Mouse (Mus musculus) urinary bladder, postnatal 14 days (tissue): ENCODE measurements around the gene Ccl9.
A peak's percentile ranks its signal among the peaks of the same experiment; 100 is the strongest.
"Not testable (repeated sequence)": the region's sequence is repeated elsewhere in the genome, so short reads cannot be mapped to it uniquely, and the experiment has no call there.

Experiments
- DNase-seq: peaks from one replicate; pipeline ENCODE4 v3.0.0; 2021; ENCODE audit warnings: low spot score

Ccl9 gene

GRCm38 (mm10) chr11:83580699-83581232 lies 2.3 kb upstream of the Ccl9 start:
- DNase-seq, result no peak

GRCm38 (mm10) chr11:83578999-83579398 lies 563 bp upstream of the Ccl9 start:
- DNase-seq, result no peak

GRCm38 (mm10) chr11:83576927-83577555 lies 1.4 kb downstream of the Ccl9 start:
- DNase-seq, result no peak

GRCm38 (mm10) chr11:83572834-83573233 lies 5.6 kb downstream of the Ccl9 start:
- DNase-seq, result no peak

- peak; percentile 33 for DNase-seq
These were observed 6.2 kb downstream of the Ccl9 start for GRCm38 (mm10) chr11:83572223-83572622.

GRCm38 (mm10) chr11:83570189-83570588 lies 8.2 kb downstream of the Ccl9 start:
- no peak for DNase-seq

GRCm38 (mm10) chr11:83569249-83569648 lies 9.2 kb downstream of the Ccl9 start:
- no peak for DNase-seq

GRCm38 (mm10) chr11:83568786-83569185 lies 9.7 kb downstream of the Ccl9 start:
- DNase-seq, result no peak

- no peak for DNase-seq
These were observed 10.4 kb downstream of the Ccl9 start for GRCm38 (mm10) chr11:83568061-83568460.

GRCm38 (mm10) chr11:83567311-83567710 lies 11.1 kb downstream of the Ccl9 start:
- no peak for DNase-seq

GRCm38 (mm10) chr11:83566617-83567016 lies 11.8 kb downstream of the Ccl9 start:
- no peak for DNase-seq

- peak; percentile 26 for DNase-seq
These were observed 14.7 kb downstream of the Ccl9 start for GRCm38 (mm10) chr11:83563754-83564153.

GRCm38 (mm10) chr11:83562311-83562887 lies 16.0 kb downstream of the Ccl9 start:
- no peak for DNase-seq

GRCm38 (mm10) chr11:83560405-83560804 lies 18.0 kb downstream of the Ccl9 start:
- DNase-seq, result no peak

- no peak for DNase-seq
These were observed 21.4 kb downstream of the Ccl9 start for GRCm38 (mm10) chr11:83557074-83557473.

- no peak for DNase-seq
These were observed 22.2 kb downstream of the Ccl9 start for GRCm38 (mm10) chr11:83556085-83556781.

- no peak for DNase-seq
These were observed 26.8 kb downstream of the Ccl9 start for GRCm38 (mm10) chr11:83551668-83552067.

GRCm38 (mm10) chr11:83551037-83551436 lies 27.4 kb downstream of the Ccl9 start:
- DNase-seq, result not testable (repeated sequence)

GRCm38 (mm10) chr11:83550186-83550632 lies 28.2 kb downstream of the Ccl9 start:
- no peak for DNase-seq

- peak; percentile 7 for DNase-seq
These were observed 34.2 kb downstream of the Ccl9 start for GRCm38 (mm10) chr11:83544214-83544613.

- DNase-seq, result no peak
These were observed 37.0 kb downstream of the Ccl9 start for GRCm38 (mm10) chr11:83541415-83541814.

- DNase-seq, result no peak
These were observed 37.5 kb downstream of the Ccl9 start for GRCm38 (mm10) chr11:83540931-83541330.

- no peak for DNase-seq
These were observed 39.6 kb downstream of the Ccl9 start for GRCm38 (mm10) chr11:83538705-83539314.
